ENCODE assay signal across 8 mouse cellular contexts in the genomic region with DNA sequence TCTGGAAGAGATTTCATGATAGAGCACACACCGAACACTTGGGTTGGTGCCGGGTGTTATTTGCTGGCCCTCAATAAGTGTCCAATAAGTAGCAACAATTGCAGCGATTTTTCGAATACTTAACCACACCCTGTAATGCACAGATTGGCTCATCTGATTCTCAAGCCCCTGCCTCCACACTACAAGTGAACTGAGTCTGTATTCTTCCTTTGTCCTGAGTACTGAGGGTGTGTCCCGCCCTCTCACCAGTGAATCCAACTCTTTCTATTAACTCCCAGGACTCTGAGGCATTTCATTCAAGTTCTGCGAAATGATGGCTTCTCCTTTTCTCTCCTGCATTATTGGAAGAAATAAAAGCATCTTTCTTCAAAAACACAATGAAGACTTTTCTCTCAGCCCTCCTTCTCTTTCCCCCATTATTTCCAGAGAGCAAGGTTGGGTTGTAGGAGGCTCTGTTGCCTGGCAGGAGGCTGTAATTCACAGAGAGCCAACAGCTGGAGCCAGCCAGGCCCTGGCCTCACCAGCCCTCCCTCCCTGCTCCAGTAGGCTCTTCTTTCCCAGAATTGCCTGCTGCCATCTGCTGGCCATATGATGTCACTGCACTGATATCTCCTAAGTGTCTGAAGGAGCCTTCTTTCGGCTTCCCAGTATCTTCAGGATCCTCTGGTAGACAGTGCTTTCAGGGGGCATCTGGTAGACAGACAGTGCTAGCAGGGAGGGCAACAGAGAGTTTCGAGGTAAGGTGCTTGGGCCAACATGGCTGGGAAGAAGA. TPM values are rescaled to one million over a fixed set of nuclear protein-coding genes. Genes with fewer than 3 reads are reported as not detected.
DNase-seq lines count a peak whose midpoint lies in the region; ATAC-seq lines count a peak whose summit lies in the region.

No protein-coding gene starts in this region.

- no peaks in the 10 kb centered on the region for H3K27me3 ChIP-seq in hindbrain, embryonic 16.5 days (replicated peaks; ENCODE audit: control insufficient read depth, insufficient read depth, low read length)

- H3K9me3 ChIP-seq in hindbrain, embryonic 16.5 days (ENCODE audit: control insufficient read depth, low read length), result no peaks in the 10 kb centered on the region

- no peak overlapping the region for H3K9ac ChIP-seq in hindbrain, embryonic 16.5 days (ENCODE audit: low read depth, low read length)

- no peak overlapping the region for H3K4me3 ChIP-seq in hindbrain, embryonic 16.5 days (ENCODE audit: low read length)

- H3K27ac ChIP-seq in hindbrain, embryonic 16.5 days (ENCODE audit: low read depth, low read length), result no peak overlapping the region

- ATAC-seq in hindbrain, embryonic 16.5 days, result peak; percentile 93

- peaks cover 5% of the 10 kb centered on the region; the same call in 1 of the 2 replicates for H3K4me1 ChIP-seq in hindbrain, embryonic 16.5 days (ENCODE audit: control insufficient read depth, insufficient read depth, low read depth, low read length)

- WGBS in hindbrain, embryonic 16.5 days, result 40% methylated on average over 8 of the region's 8 CpGs

- DNase-seq in T-cell, adult 2 months (ENCODE audit: low spot score), result peak; percentile 62
- peak; percentile 78 to 80 for DNase-seq in cerebellum, postnatal 36 days
- DNase-seq in gastrocnemius, adult 18-20 months (ENCODE audit: low spot score), result peak; percentile 91
- peak; percentile 69 for DNase-seq in left cerebral cortex, adult 11 months (ENCODE audit: low spot score)
- peak; percentile 90 for DNase-seq in lung, postnatal 36 days
- peak; percentile 91 for DNase-seq in retina, postnatal 1 day
- peak; percentile 83 for DNase-seq in thymus, postnatal 4 days

- H3K4me2 ChIP-seq in hindbrain, embryonic 16.5 days (ENCODE audit: low read length), result no peak overlapping the region

- H3K36me3 ChIP-seq in hindbrain, embryonic 16.5 days (ENCODE audit: control insufficient read depth, insufficient read depth, low read length), result no peaks in the 10 kb centered on the region

RNA-seq across cellular contexts. Expression of a gene that starts 46.7 kb away (rescaled TPM):
- 100 to 1,000 TPM; 109 to 111 TPM for total RNA-seq in gastrocnemius, adult 18-20 months (2021)
- polyA plus RNA-seq in hindbrain, embryonic 16.5 days (2015; fragmentation: Nextera tagmentation; extraction: Ambion mirVana), result 574 and 619 TPM in 2 replicates

RNA-seq across cellular contexts. Expression of a gene that starts 46.9 kb away (rescaled TPM):
- total RNA-seq in gastrocnemius, adult 18-20 months (2021), result 10 to 100 TPM; 10.8 to 12.5 TPM
- 12.1 and 12.3 TPM in 2 replicates for polyA plus RNA-seq in hindbrain, embryonic 16.5 days (2015; fragmentation: Nextera tagmentation; extraction: Ambion mirVana)
